Mouse (Mus musculus): ENCODE data around the gene Rnf168. TPM values are rescaled to one million over a fixed set of nuclear protein-coding genes. Genes with fewer than 3 reads are reported as not detected.

The Rnf168 gene
- polyA plus RNA-seq, 1 experiment from 2014 or later: 23.9 TPM

MicroRNA genes within 50 kb of the gene (microRNA counts, 519-probe panel; counts per million panel counts)
- not detected for microRNA mmu-miR-1946a

Small RNA genes lying within 50 kb of the gene (microRNA-seq; reads per million reads assigned to microRNA genes)
- gene Mir1946a: not detected

Other genes with a start within 250 kb of the Rnf168 start
- 49.6 and 59.6 TPM in 2 replicates for gene Pak2, start 198.1 kb upstream of the Rnf168 start, polyA plus RNA-seq (2014; fragmentation: Nextera tagmentation; extraction: Ambion mirVana)
- 150 and 153 TPM in 2 replicates for gene Pigx, start 177.7 kb upstream of the Rnf168 start, polyA plus RNA-seq (2014; fragmentation: Nextera tagmentation; extraction: Ambion mirVana)
- 51.7 and 56.5 TPM in 2 replicates for gene Cep19, start 177.7 kb upstream of the Rnf168 start, polyA plus RNA-seq (2014; fragmentation: Nextera tagmentation; extraction: Ambion mirVana)
- gene Nrros, start 111.9 kb upstream of the Rnf168 start, polyA plus RNA-seq (2014; fragmentation: Nextera tagmentation; extraction: Ambion mirVana): 7.4 and 10.3 TPM in 2 replicates
- gene Bex6, start 97.6 kb upstream of the Rnf168 start, polyA plus RNA-seq (2014; fragmentation: Nextera tagmentation; extraction: Ambion mirVana): 0.23 TPM in 1 of 2 replicates, not detected in the other
- 22.1 and 22.8 TPM in 2 replicates for gene Fbxo45, start 30.3 kb upstream of the Rnf168 start, polyA plus RNA-seq (2014; fragmentation: Nextera tagmentation; extraction: Ambion mirVana)
- gene Wdr53, start 30.2 kb upstream of the Rnf168 start, polyA plus RNA-seq (2014; fragmentation: Nextera tagmentation; extraction: Ambion mirVana): 16.4 and 19.0 TPM in 2 replicates
- gene Smco1, start 6.0 kb upstream of the Rnf168 start, polyA plus RNA-seq (2014; fragmentation: Nextera tagmentation; extraction: Ambion mirVana): not detected in 2 replicates
- 25.2 and 28.6 TPM in 2 replicates for gene Ubxn7, start 54.8 kb downstream of the Rnf168 start, polyA plus RNA-seq (2014; fragmentation: Nextera tagmentation; extraction: Ambion mirVana)
- gene Tm4sf19, start 123.0 kb downstream of the Rnf168 start, polyA plus RNA-seq (2014; fragmentation: Nextera tagmentation; extraction: Ambion mirVana): not detected in 2 replicates
- gene Tctex1d2, start 142.2 kb downstream of the Rnf168 start, polyA plus RNA-seq (2014; fragmentation: Nextera tagmentation; extraction: Ambion mirVana): 31.1 and 32.7 TPM in 2 replicates
- gene Pcyt1a, start 153.5 kb downstream of the Rnf168 start, polyA plus RNA-seq (2014; fragmentation: Nextera tagmentation; extraction: Ambion mirVana): 41.6 and 42.3 TPM in 2 replicates
- 0.26 and 0.36 TPM in 2 replicates for gene Slc51a, start 210.4 kb downstream of the Rnf168 start, polyA plus RNA-seq (2014; fragmentation: Nextera tagmentation; extraction: Ambion mirVana)
- gene Zdhhc19, start 218.8 kb downstream of the Rnf168 start, polyA plus RNA-seq (2014; fragmentation: Nextera tagmentation; extraction: Ambion mirVana): not detected in 2 replicates